Mouse (Mus musculus) bone marrow, adult 2 months (tissue): ENCODE data around the gene Psen1.

Experiments
- CTCF ChIP-seq: fragments of 200-500 bp; IDR thresholded peaks from 2 replicates; pipeline ENCODE4 v1.5.1; 2011; ENCODE audit warnings: low read length, control low read depth; ENCODE audit not compliant: control insufficient read depth, insufficient read depth
- POLR2A ChIP-seq: fragments of 200-500 bp; IDR thresholded peaks from 2 replicates; pipeline ENCODE4 v1.6.1; 2011; ENCODE audit warnings: low read depth, mild to moderate bottlenecking, control low read depth, low read length, borderline replicate concordance; ENCODE audit not compliant: control insufficient read depth

GRCm38 (mm10) chr12:83641233-83641632, 46.7 kb upstream of the Psen1 start:
- no peak for TF ChIP-seq CTCF
- no peak for TF ChIP-seq POLR2A
